Mouse (Mus musculus) B cell, adult (primary cell): ENCODE data around the gene Ube2e3. TPM values are rescaled to one million over a fixed set of nuclear protein-coding genes. Genes with fewer than 3 reads are reported as not detected.

Experiments
- total RNA-seq: library from RNA; stranded (reverse); gene quantifications from 4 replicates; pipeline ENCODE4 v1.2.4, GENCODE M21; 2023; ENCODE audit not compliant: inconsistent age

Gene Ube2e3
- 28.7 to 36.5 TPM (median 32.7 TPM) in 4 replicates for total RNA-seq

GRCm38 (mm10) chr2:78867726-78868510 lies at the start of gene Ube2e3:
Ube2e3 (plus strand) TSS chr2:78868124.

